Mouse (Mus musculus): ENCODE measurements around the gene Cd52. TPM values are rescaled to one million over a fixed set of nuclear protein-coding genes. Genes with fewer than 3 reads are reported as not detected.

The Cd52 gene
- polyA plus RNA-seq, 2 experiments: 9.0 to 15.5 TPM

DNA sequence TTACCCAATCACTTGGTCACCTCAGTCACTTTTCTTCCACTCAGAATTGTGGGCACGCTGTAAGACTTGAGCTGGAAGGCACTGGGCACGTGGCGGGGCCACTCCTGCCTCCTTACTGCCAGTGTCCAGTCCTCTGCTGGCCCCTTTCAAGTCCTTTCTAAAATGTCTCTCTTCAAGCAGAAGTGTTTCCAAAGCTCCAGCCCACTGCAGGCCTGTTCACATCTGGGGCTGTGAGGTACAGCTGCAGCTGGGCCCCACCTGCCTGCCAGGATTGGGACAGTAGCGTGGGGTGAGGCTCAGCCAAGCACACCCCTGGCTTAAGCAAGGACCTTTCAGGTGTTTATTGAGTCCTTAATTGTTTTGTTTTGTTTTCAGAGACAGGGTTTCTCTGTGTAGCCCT is 19.2 kb upstream of the Cd52 start:
- H3K36me3 ChIP-seq (ENCODE audit: control insufficient read depth, insufficient read depth, low read length): no peaks in the 10 kb centered on the region
- no peak overlapping the region for H3K4me3 ChIP-seq (replicated peaks; ENCODE audit: low read length)
- 82% methylated on average over 4 of the region's 4 CpGs for WGBS
- ATAC-seq (ENCODE audit: low FRiP score, low read depth): no peak
- no peak for TF ChIP-seq POLR2A (IDR thresholded peaks at IDR 0.05; ENCODE audit: borderline replicate concordance, extremely low read depth, insufficient read depth, insufficient read length)
- no peaks in the 10 kb centered on the region for H3K27me3 ChIP-seq (ENCODE audit: control insufficient read depth, insufficient read depth, low read length)
- H3K4me1 ChIP-seq (ENCODE audit: control insufficient read depth, insufficient read depth, low read length): peaks cover 4% of the 10 kb centered on the region; the same call in 1 of the 2 replicates
- H3K9me3 ChIP-seq (ENCODE audit: control insufficient read depth, low read length): no peaks in the 10 kb centered on the region
- no peak overlapping the region for H3K4me2 ChIP-seq (replicated peaks; ENCODE audit: low read depth, low read length, severe bottlenecking)
- no peak overlapping the region for H3K27ac ChIP-seq (replicated peaks; ENCODE audit: low read depth, low read length)
- H3K9ac ChIP-seq (ENCODE audit: low read depth, low read length, severe bottlenecking): no peak overlapping the region
- DNase-seq (ENCODE audit: low spot score): no peak

- DNase-seq (ENCODE audit: low spot score): no peak
- Histone ChIP-seq H3K27me3 (ENCODE audit: control insufficient read depth, insufficient read depth, low read length) (no peaks in the 10 kb centered on the region), H3K4me1 (ENCODE audit: control insufficient read depth, insufficient read depth, low read length) (peaks cover 4% of the 10 kb centered on the region; the same call in 1 of the 2 replicates), H3K4me2 (replicated peaks; ENCODE audit: low read depth, low read length, severe bottlenecking) (no peak overlapping the region), H3K4me3 (replicated peaks; ENCODE audit: low read length) (no peak overlapping the region), H3K36me3 (ENCODE audit: control insufficient read depth, insufficient read depth, low read length) (no peaks in the 10 kb centered on the region), H3K27ac (replicated peaks; ENCODE audit: low read depth, low read length) (no peak overlapping the region), H3K9ac (ENCODE audit: low read depth, low read length, severe bottlenecking) (no peak overlapping the region), H3K9me3 (ENCODE audit: control insufficient read depth, low read length) (no peaks in the 10 kb centered on the region)
- 59% methylated on average over 10 of the region's 10 CpGs for WGBS
- TF ChIP-seq POLR2A (IDR thresholded peaks at IDR 0.05; ENCODE audit: borderline replicate concordance, extremely low read depth, insufficient read depth, insufficient read length): no peak
- no peak for ATAC-seq (ENCODE audit: low FRiP score, low read depth)
These were observed 18.6 kb upstream of the Cd52 start for GRCm38 (mm10) chr4:134113356-134113994.

- DNase-seq (ENCODE audit: low spot score) (no peak), ATAC-seq (ENCODE audit: low FRiP score, low read depth) (no peak)
- no peaks in the 10 kb centered on the region for H3K27me3 ChIP-seq (ENCODE audit: control insufficient read depth, insufficient read depth, low read length)
- no peaks in the 10 kb centered on the region for H3K36me3 ChIP-seq (ENCODE audit: control insufficient read depth, insufficient read depth, low read length)
- peaks cover 4% of the 10 kb centered on the region; the same call in 1 of the 2 replicates for H3K4me1 ChIP-seq (ENCODE audit: control insufficient read depth, insufficient read depth, low read length)
- H3K27ac ChIP-seq (replicated peaks; ENCODE audit: low read depth, low read length): no peak overlapping the region
- no peak overlapping the region for H3K4me3 ChIP-seq (replicated peaks; ENCODE audit: low read length)
- no peak overlapping the region for H3K9ac ChIP-seq (ENCODE audit: low read depth, low read length, severe bottlenecking)
- no peak for TF ChIP-seq POLR2A (IDR thresholded peaks at IDR 0.05; ENCODE audit: borderline replicate concordance, extremely low read depth, insufficient read depth, insufficient read length)
- no peak overlapping the region for H3K4me2 ChIP-seq (replicated peaks; ENCODE audit: low read depth, low read length, severe bottlenecking)
- no peaks in the 10 kb centered on the region for H3K9me3 ChIP-seq (ENCODE audit: control insufficient read depth, low read length)
- WGBS: 81% methylated on average over 6 of the region's 6 CpGs
These were observed 17.5 kb upstream of the Cd52 start for GRCm38 (mm10) chr4:134112403-134112802.

- no peak overlapping the region for H3K4me3 ChIP-seq (replicated peaks; ENCODE audit: low read length)
- no peaks in the 10 kb centered on the region for H3K27me3 ChIP-seq (ENCODE audit: control insufficient read depth, insufficient read depth, low read length)
- 53% methylated on average over 3 of the region's 3 CpGs for WGBS
- DNase-seq (ENCODE audit: low spot score): no peak
- peaks cover 4% of the 10 kb centered on the region; the same call in 1 of the 2 replicates for H3K4me1 ChIP-seq (ENCODE audit: control insufficient read depth, insufficient read depth, low read length)
- no peak for TF ChIP-seq POLR2A (IDR thresholded peaks at IDR 0.05; ENCODE audit: borderline replicate concordance, extremely low read depth, insufficient read depth, insufficient read length)
- H3K36me3 ChIP-seq (ENCODE audit: control insufficient read depth, insufficient read depth, low read length): no peaks in the 10 kb centered on the region
- H3K4me2 ChIP-seq (replicated peaks; ENCODE audit: low read depth, low read length, severe bottlenecking): no peak overlapping the region
- H3K9me3 ChIP-seq (ENCODE audit: control insufficient read depth, low read length): no peaks in the 10 kb centered on the region
- no peak for ATAC-seq (ENCODE audit: low FRiP score, low read depth)
- H3K27ac ChIP-seq (replicated peaks; ENCODE audit: low read depth, low read length): no peak overlapping the region
- H3K9ac ChIP-seq (ENCODE audit: low read depth, low read length, severe bottlenecking): no peak overlapping the region
These were observed 15.8 kb upstream of the Cd52 start for GRCm38 (mm10) chr4:134110653-134111052.

- no peaks in the 10 kb centered on the region for H3K9me3 ChIP-seq (ENCODE audit: control insufficient read depth, low read length)
- 20% methylated on average over 5 of the region's 5 CpGs for WGBS
- H3K27me3 ChIP-seq (ENCODE audit: control insufficient read depth, insufficient read depth, low read length): no peaks in the 10 kb centered on the region
- H3K4me1 ChIP-seq (ENCODE audit: control insufficient read depth, insufficient read depth, low read length): no peaks in the 10 kb centered on the region; the same call in 1 of the 2 replicates
- no peak overlapping the region for H3K4me2 ChIP-seq (replicated peaks; ENCODE audit: low read depth, low read length, severe bottlenecking)
- no peak for TF ChIP-seq POLR2A (IDR thresholded peaks at IDR 0.05; ENCODE audit: borderline replicate concordance, extremely low read depth, insufficient read depth, insufficient read length)
- H3K4me3 ChIP-seq (replicated peaks; ENCODE audit: low read length): no peak overlapping the region
- no peaks in the 10 kb centered on the region for H3K36me3 ChIP-seq (ENCODE audit: control insufficient read depth, insufficient read depth, low read length)
- ATAC-seq (ENCODE audit: low FRiP score, low read depth) (no peak), DNase-seq (ENCODE audit: low spot score) (no peak)
- no peak overlapping the region for H3K27ac ChIP-seq (replicated peaks; ENCODE audit: low read depth, low read length)
- no peak overlapping the region for H3K9ac ChIP-seq (ENCODE audit: low read depth, low read length, severe bottlenecking)
These were observed 13.3 kb upstream of the Cd52 start for GRCm38 (mm10) chr4:134108196-134108595.
